Mouse (Mus musculus): ENCODE results near the gene Slc22a4. TPM values are rescaled to one million over a fixed set of nuclear protein-coding genes. Genes with fewer than 3 reads are reported as not detected.

The Slc22a4 gene
- polyA plus RNA-seq, 1 experiment, result 1.2 TPM

DNA sequence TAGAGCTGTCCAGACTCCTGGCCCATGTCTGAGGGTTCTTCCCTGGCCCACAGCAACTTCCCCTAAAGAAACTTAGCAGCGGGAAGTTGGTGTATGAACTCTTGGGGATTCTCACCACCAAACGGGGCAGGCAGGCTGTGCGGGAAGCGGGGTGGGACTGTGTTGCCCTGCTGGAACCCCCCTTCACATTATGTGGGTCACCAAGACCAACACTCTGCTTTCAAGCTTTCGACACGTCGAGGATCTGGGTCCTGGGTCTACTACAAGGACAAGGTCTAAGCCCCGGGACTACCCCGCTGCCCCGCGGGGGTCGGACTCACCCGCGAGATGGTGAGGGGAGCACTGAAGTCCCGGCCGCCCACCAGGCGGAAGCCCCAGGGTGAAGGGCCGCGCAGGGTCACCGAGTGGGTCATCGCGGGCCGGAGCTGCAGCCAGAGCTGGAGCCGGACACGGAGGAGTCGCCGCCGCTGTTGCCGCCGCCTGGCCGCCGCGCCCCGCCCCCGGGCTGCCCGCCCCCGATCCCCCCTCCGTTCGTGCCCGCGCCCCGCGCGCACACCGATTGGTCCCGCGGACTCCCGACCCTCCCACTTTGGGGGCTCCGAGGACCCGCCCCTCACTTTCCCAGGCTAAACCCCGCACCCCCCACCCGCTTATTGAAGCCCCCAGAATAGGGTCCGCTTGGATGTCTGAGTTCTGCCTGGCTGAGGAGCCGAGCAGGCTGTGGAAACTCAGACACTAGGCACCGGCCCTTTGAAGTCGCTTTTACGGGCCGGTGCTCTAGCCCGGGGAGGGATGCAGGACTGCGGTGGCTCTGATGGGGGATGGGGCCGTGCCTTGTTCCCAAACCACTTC is 40.9 kb upstream of the Slc22a4 start, which contains the start of gene Pdlim4:
Gene Pdlim4 (minus strand): TSS at position 495 of the 852 bp plus-strand sequence.
- Histone ChIP-seq H3K36me3 (ENCODE audit: control insufficient read depth, insufficient read depth, low read length) (no peaks in the 10 kb centered on the region), H3K4me1 (replicated peaks; ENCODE audit: control insufficient read depth, insufficient read depth, low read length) (peaks cover 60% of the 10 kb centered on the region), H3K27ac (ENCODE audit: control insufficient read depth, insufficient read depth, low read length) (no peak within 1 kb of the TSS), H3K4me3 (ENCODE audit: control insufficient read depth, insufficient read depth, low read length) (peak within 1 kb of the TSS; percentile 50), H3K27me3 (ENCODE audit: control insufficient read depth, insufficient read depth, low read length) (peaks cover 11% of the 10 kb centered on the region; the same call in 1 of the 2 replicates)
- no peak for DNase-seq
- no peak for TF ChIP-seq POLR2A (IDR thresholded peaks at IDR 0.05; ENCODE audit: control insufficient read depth, extremely low read depth, insufficient read depth, low read length, poor library complexity)
- no peak for TF ChIP-seq CTCF (IDR thresholded peaks at IDR 0.05; ENCODE audit: borderline replicate concordance, control insufficient read depth, extremely low read depth, insufficient read depth, low read length, poor library complexity)
- WGBS, result 3% methylated on average over 61 of the region's 61 CpGs

DNA sequence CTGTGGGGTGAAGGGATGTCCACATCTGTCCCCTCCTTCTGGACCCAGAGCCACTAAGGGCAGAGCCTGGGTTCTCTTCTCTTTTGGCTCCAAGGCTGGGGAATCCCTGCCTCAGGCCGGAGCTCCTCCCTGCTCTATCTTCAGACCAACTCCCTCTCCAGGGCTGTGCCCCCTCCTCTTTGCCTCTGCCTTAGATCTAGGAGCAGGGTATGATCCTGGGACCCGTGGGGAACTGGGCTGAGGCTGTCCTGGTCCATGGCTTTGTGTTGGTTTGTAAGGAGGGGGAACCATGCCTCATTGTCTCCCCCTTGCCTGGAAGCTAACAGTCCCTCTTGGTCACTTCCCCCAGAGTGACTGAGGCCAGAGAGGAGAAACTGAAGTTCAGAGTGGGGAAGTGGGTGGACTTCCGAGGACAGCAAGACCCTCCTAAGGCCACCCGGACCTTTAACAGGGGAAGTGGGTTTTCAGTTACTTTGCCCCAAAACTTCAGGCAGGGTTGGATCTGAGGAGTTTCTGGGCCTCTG is 40.2 kb upstream of the Slc22a4 start:
- 49% methylated on average over 4 of the region's 4 CpGs for WGBS
- H3K36me3 ChIP-seq (ENCODE audit: control insufficient read depth, insufficient read depth, low read length), result no peaks in the 10 kb centered on the region
- peaks cover 11% of the 10 kb centered on the region; the same call in 1 of the 2 replicates for H3K27me3 ChIP-seq (ENCODE audit: control insufficient read depth, insufficient read depth, low read length)
- TF ChIP-seq POLR2A (IDR thresholded peaks at IDR 0.05; ENCODE audit: control insufficient read depth, extremely low read depth, insufficient read depth, low read length, poor library complexity) (no peak), CTCF (IDR thresholded peaks at IDR 0.05; ENCODE audit: borderline replicate concordance, control insufficient read depth, extremely low read depth, insufficient read depth, low read length, poor library complexity) (no peak)
- no peak overlapping the region for H3K27ac ChIP-seq (ENCODE audit: control insufficient read depth, insufficient read depth, low read length)
- peak overlapping the region; percentile 50 for H3K4me3 ChIP-seq (ENCODE audit: control insufficient read depth, insufficient read depth, low read length)
- DNase-seq, result no peak
- H3K4me1 ChIP-seq (replicated peaks; ENCODE audit: control insufficient read depth, insufficient read depth, low read length), result peaks cover 62% of the 10 kb centered on the region

GRCm38 (mm10) chr11:54067318-54067995 is 39.6 kb upstream of the Slc22a4 start:
- TF ChIP-seq CTCF (IDR thresholded peaks at IDR 0.05; ENCODE audit: borderline replicate concordance, control insufficient read depth, extremely low read depth, insufficient read depth, low read length, poor library complexity) (no peak), POLR2A (IDR thresholded peaks at IDR 0.05; ENCODE audit: control insufficient read depth, extremely low read depth, insufficient read depth, low read length, poor library complexity) (no peak)
- Histone ChIP-seq H3K4me3 (ENCODE audit: control insufficient read depth, insufficient read depth, low read length) (no peak overlapping the region), H3K4me1 (replicated peaks; ENCODE audit: control insufficient read depth, insufficient read depth, low read length) (peaks cover 62% of the 10 kb centered on the region), H3K27ac (ENCODE audit: control insufficient read depth, insufficient read depth, low read length) (no peak overlapping the region; the same call in 1 of the 2 replicates), H3K36me3 (ENCODE audit: control insufficient read depth, insufficient read depth, low read length) (no peaks in the 10 kb centered on the region), H3K27me3 (ENCODE audit: control insufficient read depth, insufficient read depth, low read length) (peaks cover 11% of the 10 kb centered on the region; the same call in 1 of the 2 replicates)
- DNase-seq, result no peak
- WGBS, result 86% methylated on average over 12 of the region's 12 CpGs

DNA sequence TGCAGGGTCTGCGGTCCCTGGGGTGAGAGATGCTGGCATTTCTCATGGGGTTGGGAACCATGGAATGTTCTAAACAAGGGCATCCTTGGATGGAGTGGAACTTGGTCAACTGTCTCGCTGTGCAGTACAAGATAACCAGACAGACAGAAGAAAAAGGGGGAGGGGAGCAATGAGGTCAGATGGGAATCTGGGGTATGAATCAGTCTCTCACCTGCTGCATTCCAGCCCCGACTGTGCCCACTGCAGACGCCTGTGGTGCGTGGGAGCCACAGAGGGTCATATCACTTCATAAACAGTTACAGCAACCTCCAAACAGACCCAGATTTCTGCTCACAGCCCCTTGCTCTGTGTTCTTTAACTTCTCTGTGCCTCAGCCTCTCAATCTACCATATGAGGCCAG is 38.5 kb upstream of the Slc22a4 start:
- no peak overlapping the region for H3K27ac ChIP-seq (ENCODE audit: control insufficient read depth, insufficient read depth, low read length)
- peaks cover 72% of the 10 kb centered on the region for H3K4me1 ChIP-seq (replicated peaks; ENCODE audit: control insufficient read depth, insufficient read depth, low read length)
- 86% methylated on average over 5 of the region's 5 CpGs for WGBS
- no peak for DNase-seq
- TF ChIP-seq CTCF (IDR thresholded peaks at IDR 0.05; ENCODE audit: borderline replicate concordance, control insufficient read depth, extremely low read depth, insufficient read depth, low read length, poor library complexity), result no peak
- no peak for TF ChIP-seq POLR2A (IDR thresholded peaks at IDR 0.05; ENCODE audit: control insufficient read depth, extremely low read depth, insufficient read depth, low read length, poor library complexity)
- H3K4me3 ChIP-seq (ENCODE audit: control insufficient read depth, insufficient read depth, low read length), result no peak overlapping the region
- no peaks in the 10 kb centered on the region for H3K36me3 ChIP-seq (ENCODE audit: control insufficient read depth, insufficient read depth, low read length)
- peaks cover 11% of the 10 kb centered on the region; the same call in 1 of the 2 replicates for H3K27me3 ChIP-seq (ENCODE audit: control insufficient read depth, insufficient read depth, low read length)

DNA sequence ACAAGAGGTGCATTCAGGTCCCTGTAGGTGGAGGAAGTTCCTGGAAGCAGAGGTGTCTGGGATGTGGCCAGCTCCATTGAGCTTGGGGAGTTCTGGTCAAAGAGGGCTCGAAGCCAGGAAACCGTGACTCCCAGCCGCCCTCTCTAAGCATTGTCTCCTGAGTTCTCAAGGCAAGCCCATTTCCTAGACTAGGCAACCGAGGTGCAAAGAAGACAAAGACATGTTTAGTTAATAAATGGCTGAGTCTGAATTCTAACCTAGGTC is 38.0 kb upstream of the Slc22a4 start:
- no peak overlapping the region for H3K27ac ChIP-seq (ENCODE audit: control insufficient read depth, insufficient read depth, low read length)
- no peak overlapping the region for H3K4me3 ChIP-seq (ENCODE audit: control insufficient read depth, insufficient read depth, low read length)
- no peak for DNase-seq
- no peaks in the 10 kb centered on the region for H3K36me3 ChIP-seq (ENCODE audit: control insufficient read depth, insufficient read depth, low read length)
- WGBS, result 84% methylated on average over 4 of the region's 4 CpGs
- H3K27me3 ChIP-seq (ENCODE audit: control insufficient read depth, insufficient read depth, low read length), result peaks cover 11% of the 10 kb centered on the region; the same call in 1 of the 2 replicates
- peaks cover 72% of the 10 kb centered on the region for H3K4me1 ChIP-seq (replicated peaks; ENCODE audit: control insufficient read depth, insufficient read depth, low read length)
- TF ChIP-seq POLR2A (IDR thresholded peaks at IDR 0.05; ENCODE audit: control insufficient read depth, extremely low read depth, insufficient read depth, low read length, poor library complexity) (no peak), CTCF (IDR thresholded peaks at IDR 0.05; ENCODE audit: borderline replicate concordance, control insufficient read depth, extremely low read depth, insufficient read depth, low read length, poor library complexity) (no peak)

DNA sequence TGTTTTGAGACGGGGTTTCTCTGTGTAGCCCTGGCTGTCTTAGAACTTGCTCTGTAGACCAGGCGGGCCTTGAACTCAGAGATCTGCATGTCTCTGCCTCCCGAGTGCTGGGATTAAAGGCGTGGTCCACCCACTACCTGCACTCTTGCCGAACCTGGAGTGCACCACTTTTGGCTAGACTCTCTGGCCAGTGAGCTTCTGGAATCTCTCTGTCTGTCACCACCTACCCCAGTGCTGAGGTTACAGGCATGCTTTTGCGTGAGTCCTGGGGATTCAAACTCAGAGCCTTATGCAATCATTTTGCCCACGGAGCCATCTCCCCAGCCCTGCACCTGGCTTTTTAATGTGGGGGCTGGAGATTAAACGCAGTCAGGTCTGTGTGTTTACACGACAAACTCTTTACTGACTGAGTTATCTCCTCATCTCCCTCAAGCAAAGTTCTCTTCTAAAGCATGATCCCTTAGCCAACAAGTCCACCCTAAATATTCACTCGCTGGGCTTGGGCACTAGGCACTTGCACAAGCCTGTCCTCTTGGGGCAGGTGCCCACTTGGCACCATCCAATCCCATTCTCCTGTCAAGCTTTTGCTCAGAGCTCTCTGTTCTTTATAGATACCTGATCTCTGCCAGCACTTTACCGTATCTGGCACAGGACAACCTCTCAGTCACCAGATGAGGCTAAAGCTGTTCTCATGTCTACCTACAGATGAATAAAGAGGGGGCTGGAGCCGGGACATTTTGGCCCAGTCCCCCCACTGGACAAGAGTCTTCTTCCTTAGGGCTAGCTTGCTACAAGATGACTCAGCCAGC is 37.4 kb upstream of the Slc22a4 start:
- no peak overlapping the region for H3K4me3 ChIP-seq (ENCODE audit: control insufficient read depth, insufficient read depth, low read length)
- WGBS, result 49% methylated on average over 12 of the region's 12 CpGs
- no peaks in the 10 kb centered on the region for H3K36me3 ChIP-seq (ENCODE audit: control insufficient read depth, insufficient read depth, low read length)
- H3K27me3 ChIP-seq (ENCODE audit: control insufficient read depth, insufficient read depth, low read length), result peaks cover 11% of the 10 kb centered on the region; the same call in 1 of the 2 replicates
- DNase-seq, result no peak
- peaks cover 72% of the 10 kb centered on the region for H3K4me1 ChIP-seq (replicated peaks; ENCODE audit: control insufficient read depth, insufficient read depth, low read length)
- TF ChIP-seq POLR2A (IDR thresholded peaks at IDR 0.05; ENCODE audit: control insufficient read depth, extremely low read depth, insufficient read depth, low read length, poor library complexity), result no peak
- TF ChIP-seq CTCF (IDR thresholded peaks at IDR 0.05; ENCODE audit: borderline replicate concordance, control insufficient read depth, extremely low read depth, insufficient read depth, low read length, poor library complexity), result no peak
- H3K27ac ChIP-seq (ENCODE audit: control insufficient read depth, insufficient read depth, low read length), result no peak overlapping the region

Measured in thymus, adult 2 months (tissue).